13 mouse cellular contexts compared by ENCODE assay signal in the genomic region with DNA sequence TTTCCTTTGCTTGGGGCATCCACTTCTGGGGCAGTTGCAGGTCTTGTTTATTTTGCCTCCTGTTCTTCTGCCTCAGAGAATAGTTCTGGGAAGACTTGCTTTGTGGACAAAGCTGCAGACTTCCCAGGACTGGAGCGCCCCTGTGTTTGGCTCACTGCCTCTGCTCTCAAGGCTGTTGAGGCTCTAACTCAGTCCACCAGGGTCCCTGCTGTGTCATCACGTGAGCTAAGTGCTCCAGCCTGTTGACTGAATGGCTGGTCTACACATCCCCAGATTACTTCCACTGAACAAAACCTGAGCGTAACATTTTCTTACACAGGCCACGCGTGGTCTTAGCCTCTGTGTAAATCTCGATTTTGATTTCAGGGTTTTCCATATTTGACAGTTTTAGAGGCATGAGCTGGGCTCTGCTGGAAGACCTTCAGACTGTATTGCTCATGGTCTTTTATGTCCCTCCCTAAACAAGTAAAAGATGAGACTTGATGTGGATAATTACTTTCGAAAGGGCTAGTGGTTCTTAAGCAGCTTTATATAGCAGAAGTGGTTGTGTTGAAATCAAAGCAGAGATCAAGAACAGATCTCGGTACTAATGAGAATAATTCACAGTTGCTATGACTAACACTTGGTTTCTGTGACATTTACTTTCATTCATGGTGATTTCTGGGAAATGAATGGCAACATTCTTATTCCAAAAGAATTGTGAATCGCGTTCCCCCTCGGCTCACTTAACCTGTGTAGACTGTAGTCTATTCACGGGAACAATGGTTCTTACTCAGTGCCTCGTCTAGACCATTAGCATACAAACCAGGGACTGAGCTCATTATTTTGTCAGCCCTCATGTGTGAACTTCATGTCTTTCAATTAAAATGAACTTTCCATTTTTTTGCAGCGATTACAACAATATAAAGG. TPM values are rescaled to one million over a fixed set of nuclear protein-coding genes. Genes with fewer than 3 reads are reported as not detected.
DNase-seq lines count a peak whose midpoint lies in the region; ATAC-seq and TF ChIP-seq lines count a peak whose summit lies in the region.
"Had no signal": no experiment of that assay in that cellular context is flagged by ENCODE, and none has a peak within 500 bp of the region (broad histone marks: within the 10 kb centered on the region; RNA-seq: fewer than 3 reads in every experiment).

No protein-coding gene starts in this region.

- peak; percentile 71 to 79 for DNase-seq in cerebellum, postnatal 14 days
- DNase-seq in cerebellum, adult 18-20 months, result no peak
- DNase-seq in neural tube, embryonic 10.5 days (ENCODE audit: extremely low spot score, low spot score), result no peak
- peak; percentile 44 for DNase-seq in brain, adult 2 months (ENCODE audit: low read depth, low spot score)
- DNase-seq in kidney, adult 2 months, result no peak
- DNase-seq: heart, postnatal 14 days; kidney, postnatal 14 days had no signal

- no peak overlapping the region for H3K4me3 ChIP-seq in neural tube, embryonic 13.5 days
- no peak overlapping the region for H3K4me3 ChIP-seq in hindbrain, embryonic 16.5 days (ENCODE audit: low read length)
- no peak overlapping the region for H3K4me3 ChIP-seq in kidney, adult 2 months (ENCODE audit: insufficient read depth, low read depth, low read length)
- H3K4me3 ChIP-seq: embryonic facial prominence, embryonic 13.5 days; liver, embryonic 12.5 days had no signal

- TF ChIP-seq CTCF in kidney, adult 2 months (conservative IDR thresholded peaks at IDR 0.05; ENCODE audit: insufficient read depth, insufficient read length, low read depth, low read length), result no peak

- H3K27me3 ChIP-seq in neural tube, embryonic 13.5 days, result no peaks in the 10 kb centered on the region
- no peaks in the 10 kb centered on the region for H3K27me3 ChIP-seq in hindbrain, embryonic 16.5 days (replicated peaks; ENCODE audit: control insufficient read depth, insufficient read depth, low read length)
- H3K27me3 ChIP-seq in kidney, adult 2 months (replicated peaks; ENCODE audit: control insufficient read depth, insufficient read depth, low read length), result no peaks in the 10 kb centered on the region
- H3K27me3 ChIP-seq: embryonic facial prominence, embryonic 13.5 days; liver, embryonic 12.5 days had no signal

- 48% methylated on average over 14 of the region's 14 CpGs for WGBS in neural tube, embryonic 13.5 days
- WGBS in hindbrain, embryonic 16.5 days, result 52% methylated on average over 14 of the region's 14 CpGs
- 88% methylated on average over 14 of the region's 14 CpGs for WGBS in kidney, adult 2 months

- H3K9me3 ChIP-seq in neural tube, embryonic 13.5 days, result no peaks in the 10 kb centered on the region
- H3K9me3 ChIP-seq in hindbrain, embryonic 16.5 days (ENCODE audit: control insufficient read depth, low read length), result no peaks in the 10 kb centered on the region
- H3K9me3 ChIP-seq: embryonic facial prominence, embryonic 13.5 days; liver, embryonic 12.5 days had no signal

- H3K4me2 ChIP-seq in neural tube, embryonic 13.5 days, result no peak overlapping the region
- no peak overlapping the region; the same call in 1 of the 2 replicates for H3K4me2 ChIP-seq in hindbrain, embryonic 16.5 days (ENCODE audit: low read length)
- H3K4me2 ChIP-seq: embryonic facial prominence, embryonic 13.5 days; liver, embryonic 12.5 days had no signal

- H3K4me1 ChIP-seq in neural tube, embryonic 13.5 days (replicated peaks), result peaks cover 6% of the 10 kb centered on the region; the same call in 1 of the 2 replicates
- H3K4me1 ChIP-seq in hindbrain, embryonic 16.5 days (ENCODE audit: control insufficient read depth, insufficient read depth, low read depth, low read length), result no peaks in the 10 kb centered on the region
- no peaks in the 10 kb centered on the region for H3K4me1 ChIP-seq in kidney, adult 2 months (ENCODE audit: control insufficient read depth, insufficient read depth, low read length)
- H3K4me1 ChIP-seq: embryonic facial prominence, embryonic 13.5 days; liver, embryonic 12.5 days had no signal

- H3K27ac ChIP-seq in neural tube, embryonic 13.5 days (replicated peaks), result 0 out of 2 replicates have a peak overlapping the region, but pooled peaks have one; percentile 10
- no peak overlapping the region; the same call in 1 of the 2 replicates for H3K27ac ChIP-seq in hindbrain, embryonic 16.5 days (ENCODE audit: low read depth, low read length)
- H3K27ac ChIP-seq in kidney, adult 2 months (ENCODE audit: insufficient read depth, low read depth, low read length), result no peak overlapping the region
- H3K27ac ChIP-seq: embryonic facial prominence, embryonic 13.5 days; liver, embryonic 12.5 days had no signal

- 0 out of 2 replicates have a peak, but pooled peaks have one; percentile 50 for ATAC-seq in neural tube, embryonic 13.5 days (ENCODE audit: low read depth)
- ATAC-seq in hindbrain, embryonic 16.5 days, result peak; percentile 68
- no peak for ATAC-seq in activated CD4-positive, CD25-positive, alpha-beta regulatory T cell, adult 4 months
- ATAC-seq: liver, embryonic 12.5 days had no signal

- no peak for TF ChIP-seq POLR2A in kidney, adult 2 months (IDR thresholded peaks at IDR 0.05; ENCODE audit: low read depth, low read length)

- peaks cover 56% of the 10 kb centered on the region for H3K36me3 ChIP-seq in neural tube, embryonic 13.5 days
- H3K36me3 ChIP-seq in hindbrain, embryonic 16.5 days (ENCODE audit: control insufficient read depth, insufficient read depth, low read length), result peaks cover 3% of the 10 kb centered on the region; the same call in 1 of the 2 replicates
- H3K36me3 ChIP-seq in kidney, adult 2 months (ENCODE audit: control insufficient read depth, insufficient read depth, low read length), result peaks cover 8% of the 10 kb centered on the region

- H3K9ac ChIP-seq in neural tube, embryonic 13.5 days, result no peak overlapping the region
- H3K9ac ChIP-seq in hindbrain, embryonic 16.5 days (ENCODE audit: low read depth, low read length), result no peak overlapping the region
- H3K9ac ChIP-seq: embryonic facial prominence, embryonic 13.5 days; liver, embryonic 12.5 days had no signal

RNA-seq across cellular contexts. Expression of a gene that starts 14.8 kb away (rescaled TPM):
- polyA plus RNA-seq in neural tube, embryonic 13.5 days (2015; fragmentation: Nextera tagmentation; extraction: Ambion mirVana), result 0.10 and 0.25 TPM in 2 replicates
- 0.13 and 0.19 TPM in 2 replicates for polyA plus RNA-seq in hindbrain, embryonic 16.5 days (2015; fragmentation: Nextera tagmentation; extraction: Ambion mirVana)
- not detected for polyA plus RNA-seq in activated CD4-positive, CD25-positive, alpha-beta regulatory T cell, adult 4 months (2017; shearing (Covaris generic))
- 1.4 and 2.0 TPM in 2 replicates for polyA plus RNA-seq in kidney, adult 2 months (2012; rRNA removed)
- polyA plus RNA-seq: C2C12 had no signal

RNA-seq across cellular contexts. Expression of a gene that starts 31.2 kb away (rescaled TPM):
- polyA plus RNA-seq in neural tube, embryonic 13.5 days (2015; fragmentation: Nextera tagmentation; extraction: Ambion mirVana), result 16.1 and 16.9 TPM in 2 replicates
- 20.0 and 20.8 TPM in 2 replicates for polyA plus RNA-seq in hindbrain, embryonic 16.5 days (2015; fragmentation: Nextera tagmentation; extraction: Ambion mirVana)
- 1 to 10 TPM; 1.2 to 1.5 TPM for polyA plus RNA-seq in activated CD4-positive, CD25-positive, alpha-beta regulatory T cell, adult 4 months (2017; shearing (Covaris generic))
- polyA plus RNA-seq in kidney, adult 2 months (2012; rRNA removed), result 18.6 and 20.0 TPM in 2 replicates

Comparison
In these comparisons a context has a peak if more than half of its experiments do, and no peak if none do; other contexts are left out.
1. DNase-seq: peak in cerebellum, postnatal 14 days (2 of 2) and brain, adult 2 months (single experiment); none in cerebellum, adult 18-20 months (0 of 2), neural tube, embryonic 10.5 days (single experiment) and kidney, adult 2 months (single experiment).